Mouse (Mus musculus) embryo, embryonic 10.5 days (tissue): ENCODE results near the gene Maml1.

Experiments used
- DNase-seq: peaks from one replicate; pipeline ENCODE4 v3.0.0-alpha.2; 2015; ENCODE audit warnings: low spot score

The Maml1 gene

DNA sequence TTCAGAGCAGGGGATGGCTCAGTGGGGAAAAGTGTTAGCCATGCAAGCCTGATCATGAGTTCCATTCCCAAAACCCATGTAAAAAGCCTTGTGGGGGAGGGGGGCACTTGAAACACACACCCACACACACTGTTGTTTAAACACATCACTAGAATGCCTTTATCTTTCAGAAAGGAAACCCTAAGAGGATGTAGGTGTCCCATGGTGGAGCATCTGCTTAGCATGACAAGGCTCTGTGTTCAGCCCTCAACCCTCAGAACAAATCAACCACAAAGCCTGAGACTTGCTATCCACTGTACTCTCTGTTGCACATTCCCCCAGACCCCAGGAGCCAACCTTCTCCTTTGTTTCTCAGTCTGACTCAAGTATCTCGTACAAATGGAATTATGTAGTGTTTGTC lies 12.1 kb downstream of the Maml1 start:
- no peak for DNase-seq

- no peak for DNase-seq
Measured at GRCm38 (mm10) chr11:50279005-50279404, 13.1 kb downstream of the Maml1 start.

GRCm38 (mm10) chr11:50277706-50278105 lies 14.4 kb downstream of the Maml1 start:
- no peak for DNase-seq

GRCm38 (mm10) chr11:50277025-50277424 lies 15.1 kb downstream of the Maml1 start:
- DNase-seq = no peak

GRCm38 (mm10) chr11:50275568-50276151 lies 16.5 kb downstream of the Maml1 start:
- DNase-seq = no peak

- no peak for DNase-seq
Measured at GRCm38 (mm10) chr11:50275077-50275476, 17.0 kb downstream of the Maml1 start.

GRCm38 (mm10) chr11:50272819-50273218 lies 19.3 kb downstream of the Maml1 start:
- no peak for DNase-seq

GRCm38 (mm10) chr11:50269885-50270284 lies 22.2 kb downstream of the Maml1 start:
- DNase-seq = no peak

GRCm38 (mm10) chr11:50269163-50269562 lies 22.9 kb downstream of the Maml1 start:
- DNase-seq = peak; percentile 39

DNA sequence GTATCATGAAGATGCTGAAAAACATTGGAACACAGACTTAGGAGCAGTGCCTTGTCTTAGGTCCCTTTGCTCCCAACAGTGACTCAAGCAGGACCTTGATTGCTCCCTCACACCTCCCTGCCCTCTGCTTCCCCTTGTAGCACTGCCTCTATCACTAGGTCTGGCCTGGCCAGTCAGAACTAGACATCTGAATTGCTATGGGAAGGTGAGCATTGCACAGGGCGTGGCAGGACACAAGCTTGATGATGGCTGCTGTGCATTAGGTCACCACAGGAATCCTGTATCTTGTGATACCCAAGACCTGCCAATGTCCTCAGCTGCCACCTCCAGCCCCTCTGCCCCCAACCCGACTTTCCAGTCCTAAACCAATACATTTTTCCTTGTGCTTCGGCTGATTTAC lies 25.1 kb downstream of the Maml1 start:
- no peak for DNase-seq

DNA sequence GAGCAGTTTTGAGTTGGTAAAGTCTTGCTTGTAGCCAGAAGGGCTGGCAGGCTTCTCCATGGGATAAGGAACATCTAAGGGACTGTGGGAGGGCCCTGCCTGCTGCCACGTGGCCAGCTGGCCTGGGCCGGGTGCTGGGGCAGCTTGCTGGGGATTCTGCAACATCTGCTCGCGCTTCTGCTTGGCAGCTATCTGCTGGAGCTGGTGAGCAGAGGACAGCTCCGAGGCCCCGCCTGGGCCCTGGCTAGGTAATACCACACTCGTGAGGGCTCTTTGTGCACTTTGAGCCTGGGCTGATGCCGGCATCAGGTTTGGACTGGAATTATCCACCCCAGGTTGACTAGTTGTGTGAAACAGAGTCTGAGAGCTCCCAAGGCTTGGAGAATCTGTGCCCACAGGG lies 26.2 kb downstream of the Maml1 start:
- no peak for DNase-seq

DNA sequence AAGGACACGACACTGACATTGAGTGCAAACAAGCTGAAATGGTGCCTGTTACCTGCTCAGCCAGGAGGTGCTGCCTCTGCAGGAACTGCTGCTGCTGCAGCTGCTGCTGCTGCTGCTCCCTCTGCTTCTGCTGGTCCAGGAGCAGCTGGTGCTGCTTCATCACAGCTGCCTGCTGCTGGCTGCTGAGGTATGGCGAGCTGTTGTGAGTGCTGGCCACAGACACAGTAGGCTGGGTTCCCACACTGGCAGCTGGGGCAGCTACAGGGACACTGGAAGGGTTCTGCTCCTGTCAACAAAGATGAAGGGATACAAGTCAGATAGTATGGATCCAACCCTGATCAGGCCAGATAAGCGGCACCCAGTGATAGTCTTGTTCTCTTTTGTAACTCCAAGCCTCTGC lies 28.9 kb downstream of the Maml1 start:
- DNase-seq = no peak

GRCm38 (mm10) chr11:50262020-50262419 lies 30.1 kb downstream of the Maml1 start:
- DNase-seq = no peak

- no peak for DNase-seq
Measured at GRCm38 (mm10) chr11:50258310-50258709, 33.8 kb downstream of the Maml1 start.

DNA sequence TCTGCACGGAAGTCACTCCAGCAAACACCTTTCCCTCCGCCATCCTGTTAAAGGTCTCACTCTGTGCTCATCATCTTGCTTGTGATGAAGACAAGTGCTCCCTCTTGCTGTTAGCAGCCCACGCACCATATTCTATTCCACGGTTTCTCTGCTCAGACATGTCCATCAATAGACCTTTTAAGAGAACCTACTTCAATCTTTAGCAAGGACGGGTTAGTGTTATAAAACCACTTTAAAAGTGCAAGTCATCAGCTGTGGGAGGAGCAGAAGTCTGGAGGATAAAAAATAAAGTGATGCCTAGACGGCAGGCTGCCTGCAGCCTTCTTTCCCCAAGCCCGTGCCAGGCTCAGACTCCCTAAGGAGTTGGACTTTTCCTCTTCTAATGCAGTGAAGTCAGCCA lies 35.5 kb downstream of the Maml1 start:
- DNase-seq = no peak

- DNase-seq = no peak
Measured at GRCm38 (mm10) chr11:50254010-50254580, 38.0 kb downstream of the Maml1 start.

GRCm38 (mm10) chr11:50253393-50253792 lies 38.7 kb downstream of the Maml1 start:
- no peak for DNase-seq

GRCm38 (mm10) chr11:50252684-50253265 lies 39.3 kb downstream of the Maml1 start:
- DNase-seq = peak; percentile 36

GRCm38 (mm10) chr11:50252166-50252565 lies 39.9 kb downstream of the Maml1 start:
- DNase-seq = peak; percentile 55

GRCm38 (mm10) chr11:50248473-50249171 lies 43.5 kb downstream of the Maml1 start:
- DNase-seq = no peak

DNA sequence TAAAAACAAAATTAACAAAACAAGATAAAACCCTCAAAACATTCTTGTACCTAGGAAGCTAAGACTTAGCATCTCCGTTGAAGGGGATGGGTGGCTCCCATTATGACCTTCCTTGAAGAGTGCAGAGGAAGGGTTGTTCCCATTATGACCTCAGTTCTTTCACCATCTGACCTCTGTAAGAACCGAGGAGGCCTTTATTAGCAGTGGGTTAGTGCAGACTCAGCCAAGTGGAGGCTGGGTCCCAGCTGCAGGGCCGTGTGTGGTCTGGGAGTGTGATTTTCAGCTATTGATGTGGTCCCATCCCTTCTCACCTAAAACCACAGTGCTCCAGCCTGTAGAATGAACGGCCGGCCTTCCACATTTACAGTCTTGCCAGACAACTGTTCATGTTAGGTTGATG lies 46.8 kb downstream of the Maml1 start:
- DNase-seq = no peak

DNA sequence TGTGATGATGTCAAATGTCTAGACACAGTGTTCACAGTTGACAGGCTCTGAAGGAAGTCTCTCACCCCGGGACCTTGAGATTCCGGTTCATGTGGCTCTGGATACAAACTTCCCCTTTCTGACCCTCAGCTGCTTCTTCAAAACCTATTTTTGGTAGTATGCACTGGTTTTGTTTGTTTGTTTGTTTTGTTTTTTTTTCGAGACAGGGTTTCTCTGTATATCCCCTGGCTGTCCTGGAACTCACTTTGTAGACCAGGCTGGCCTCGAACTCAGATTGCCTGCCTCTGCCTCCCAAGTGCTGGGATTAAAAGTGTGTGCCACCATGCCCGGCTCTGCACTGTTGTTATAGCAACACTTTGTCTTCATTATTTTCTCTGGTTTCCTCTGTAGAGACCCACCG lies 48.2 kb downstream of the Maml1 start:
- DNase-seq = no peak

DNA sequence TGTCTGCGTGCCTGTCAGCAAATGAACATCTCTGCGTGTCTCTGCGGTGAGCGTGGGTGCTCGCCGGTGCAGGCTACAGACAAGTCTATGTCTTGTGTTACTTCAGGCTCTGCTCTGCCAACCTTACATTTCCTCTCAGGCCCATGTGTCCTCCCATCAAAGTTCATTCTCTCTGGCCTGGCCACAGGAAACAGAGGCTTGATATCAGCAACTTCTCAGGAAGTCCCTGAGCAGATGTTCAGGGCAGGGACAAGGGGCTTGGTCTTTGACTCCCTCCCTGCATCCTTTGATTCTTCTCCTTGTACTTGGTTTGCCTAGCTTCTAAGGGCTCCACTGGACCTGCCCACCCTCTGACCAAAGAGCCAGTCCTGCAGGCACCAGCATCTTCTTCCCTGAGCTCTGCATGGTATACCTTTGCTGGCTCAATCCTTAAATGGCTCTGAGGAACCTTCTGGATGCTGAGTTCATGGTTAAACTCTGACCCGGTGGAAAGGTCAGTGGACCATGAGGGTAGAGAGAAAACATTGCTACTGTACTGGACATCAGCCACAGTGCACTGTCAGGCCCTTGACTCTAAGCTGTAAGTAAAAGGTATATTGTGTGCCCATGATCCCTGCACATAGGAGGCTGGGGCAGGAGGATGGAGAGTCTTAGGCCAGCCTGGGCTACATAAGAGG lies 51.7 kb downstream of the Maml1 start:
- DNase-seq = no peak
